Mouse (Mus musculus): ENCODE data around the gene Sav1.
A peak's percentile ranks its signal among the peaks of the same experiment; 100 is the strongest.

Sav1 gene

GRCm38 (mm10) chr12:69957378-69957777 is 29.4 kb downstream of the Sav1 start:
- no peak for DNase-seq (ENCODE audit: low spot score)

- no peak for DNase-seq (ENCODE audit: low spot score)
Observed at GRCm38 (mm10) chr12:69947502-69947901, 39.3 kb downstream of the Sav1 start.

GRCm38 (mm10) chr12:69945861-69946260 is 40.9 kb downstream of the Sav1 start:
- DNase-seq (ENCODE audit: low spot score), result no peak

DNA sequence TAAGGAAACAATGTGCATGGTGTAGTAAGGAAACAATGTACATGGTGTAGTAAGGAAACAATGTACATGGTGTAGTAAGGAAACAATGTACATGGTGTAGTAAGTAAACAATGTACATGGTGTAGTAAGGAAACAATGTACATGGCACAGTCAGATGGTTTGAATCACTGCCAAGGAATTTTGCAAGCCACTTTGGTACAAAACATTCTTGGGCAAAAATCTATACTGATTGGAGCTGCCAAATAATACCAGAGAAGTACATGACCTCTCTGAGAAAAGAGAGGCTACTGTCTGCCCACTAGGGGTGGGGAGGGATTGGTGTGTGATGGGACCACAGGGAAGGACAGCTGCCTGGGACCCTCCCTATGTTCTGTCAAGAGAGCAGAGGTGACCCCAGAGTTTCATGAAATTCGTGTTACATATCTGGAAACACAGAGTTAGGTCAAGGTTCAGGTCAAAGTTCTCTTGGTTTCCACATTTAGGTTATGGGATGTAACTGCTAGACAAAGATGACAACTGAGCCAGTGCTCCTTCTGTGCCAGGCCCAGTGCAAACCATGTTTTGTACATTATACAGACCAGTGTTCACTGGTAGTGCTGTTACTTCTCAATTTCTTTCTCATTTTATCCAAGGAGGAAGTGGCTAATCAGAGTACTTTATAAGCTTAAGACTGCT is 45.0 kb downstream of the Sav1 start:
- no peak for DNase-seq (ENCODE audit: low spot score)

- DNase-seq (ENCODE audit: low spot score), result no peak
Observed at GRCm38 (mm10) chr12:69939291-69939690, 47.5 kb downstream of the Sav1 start.

- DNase-seq (ENCODE audit: low spot score), result no peak
Observed at GRCm38 (mm10) chr12:69937731-69938130, 49.1 kb downstream of the Sav1 start.

GRCm38 (mm10) chr12:69926716-69927115 is 60.1 kb downstream of the Sav1 start:
- DNase-seq (ENCODE audit: low spot score), result no peak

GRCm38 (mm10) chr12:69924012-69924411 is 62.8 kb downstream of the Sav1 start:
- DNase-seq (ENCODE audit: low spot score), result peak; percentile 29

DNA sequence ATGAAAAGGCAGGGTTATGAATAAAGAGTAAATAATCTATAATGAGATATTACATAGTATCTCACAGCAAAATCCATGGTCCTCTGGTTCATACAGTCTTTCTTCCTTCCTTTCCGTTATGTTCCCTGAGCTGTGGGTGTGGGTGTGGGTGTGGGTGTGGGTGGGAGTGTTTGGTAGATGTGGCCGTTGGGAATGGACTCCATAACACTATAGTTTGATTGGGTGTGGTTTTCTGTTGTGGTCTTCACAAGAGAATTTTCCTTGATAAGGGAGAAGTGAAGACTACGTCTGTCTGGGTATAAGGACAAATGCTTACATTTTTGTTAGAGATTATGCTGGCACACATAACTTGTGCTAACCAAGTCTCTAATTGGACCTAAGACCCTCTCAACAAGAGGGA is 63.2 kb downstream of the Sav1 start:
- DNase-seq (ENCODE audit: low spot score), result no peak

GRCm38 (mm10) chr12:69923128-69923527 is 63.7 kb downstream of the Sav1 start:
- no peak for DNase-seq (ENCODE audit: low spot score)

- DNase-seq (ENCODE audit: low spot score), result no peak
Observed at GRCm38 (mm10) chr12:69922099-69922498, 64.7 kb downstream of the Sav1 start.

- DNase-seq (ENCODE audit: low spot score), result no peak
Observed at GRCm38 (mm10) chr12:69917870-69918269, 68.9 kb downstream of the Sav1 start.
